Mouse (Mus musculus) hindbrain, embryonic 14.5 days (tissue): ENCODE measurements around the gene Elovl6. TPM values are rescaled to one million over a fixed set of nuclear protein-coding genes. Genes with fewer than 3 reads are reported as not detected.

Experiments used
- ATAC-seq: fragments of 200-750 bp; cut with Nextera tagmentation; 2 replicates; pipeline ENCODE4 v1.8.0; 2017; ENCODE audit warnings: moderate number of reproducible peaks, mild to moderate bottlenecking, moderate TSS enrichment, moderate library complexity; ENCODE audit not compliant: low FRiP score
- DNase-seq: peaks from one replicate; pipeline ENCODE4 v3.0.0-alpha.2; 2015; ENCODE audit warnings: low spot score
- H3K27ac ChIP-seq: fragments of 300-500 bp; sonication (generic); 2 replicates; pipeline ENCODE4 v1.5.1; 2014; ENCODE audit warnings: mild to moderate bottlenecking, moderate library complexity
- H3K27me3 ChIP-seq: fragments of 300-500 bp; sonication (generic); 2 replicates; pipeline ENCODE4 v1.6.1; 2014; ENCODE audit warnings: mild to moderate bottlenecking, low read length, mixed read lengths; ENCODE audit not compliant: control insufficient read depth, insufficient read depth
- H3K36me3 ChIP-seq: fragments of 300-500 bp; sonication (generic); replicated peaks from 2 replicates; pipeline ENCODE4 v1.6.1; 2014; ENCODE audit not compliant: control insufficient read depth, insufficient read depth
- H3K4me1 ChIP-seq: fragments of 300-500 bp; sonication (generic); replicated peaks from 2 replicates; pipeline ENCODE4 v1.6.1; 2014; ENCODE audit warnings: antibody characterized with exemption, low read length, mixed read lengths; ENCODE audit not compliant: control insufficient read depth, insufficient read depth
- H3K4me2 ChIP-seq: fragments of 300-500 bp; sonication (generic); replicated peaks from 2 replicates; pipeline ENCODE4 v1.6.1; 2014; ENCODE audit warnings: mild to moderate bottlenecking, moderate library complexity
- H3K4me3 ChIP-seq: fragments of 300-500 bp; sonication (generic); replicated peaks from 2 replicates; pipeline ENCODE4 v1.5.1; 2014; ENCODE audit warnings: mild to moderate bottlenecking, low read length
- H3K9ac ChIP-seq: fragments of 300-500 bp; sonication (generic); 2 replicates; pipeline ENCODE4 v1.6.1; 2014
- H3K9me3 ChIP-seq: fragments of 300-500 bp; sonication (generic); 2 replicates; pipeline ENCODE4 v1.6.1; 2016; ENCODE audit warnings: low read length; ENCODE audit not compliant: control insufficient read depth
- WGBS: fragments of 180-500 bp; shearing (Covaris S2); extraction: QIAGEN DNeasy Blood & Tissue Kit; methylation state at CpG from one replicate; pipeline ENCODE4 v1.1.7; 2014; 5-methylcytosine and 5-hydroxymethylcytosine counted together
- polyA plus RNA-seq: library from polyadenylated mRNA; unstranded; fragments of >200 nt; fragmentation: Nextera tagmentation; extraction: Ambion mirVana; gene quantifications from 2 replicates; pipeline ENCODE4 v1.2.1, GENCODE M21; 2014

Gene Elovl6
- polyA plus RNA-seq, 1 experiment from 2014 or later, result 27.5 TPM

DNA sequence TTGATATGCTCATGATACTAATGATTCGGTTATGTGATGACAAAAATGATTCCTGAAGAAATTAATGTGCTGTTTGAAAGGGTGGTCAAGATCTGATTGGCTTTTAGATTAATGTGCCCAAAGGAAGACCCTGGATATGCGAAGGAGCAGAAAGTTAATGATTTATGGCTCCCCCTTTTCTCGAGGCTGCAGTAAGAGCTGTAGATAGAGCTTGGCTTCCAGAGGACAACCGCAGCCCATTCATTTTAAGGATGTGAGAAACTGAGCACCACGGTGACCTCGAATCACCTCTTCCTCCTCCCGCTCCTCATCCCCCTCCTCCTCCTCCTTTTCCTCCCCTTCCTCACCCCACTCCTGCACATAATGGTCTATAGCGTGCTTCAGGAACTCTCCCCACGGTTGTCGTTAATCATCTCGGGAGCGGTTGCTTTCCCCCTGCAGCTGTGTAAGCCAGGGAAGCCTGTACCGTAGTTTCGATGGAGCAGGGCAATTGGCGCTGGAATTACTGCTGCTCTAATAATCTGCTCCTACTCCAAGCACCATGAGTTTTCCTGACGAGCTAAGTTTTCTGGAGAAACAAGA lies 87.1 kb downstream of the Elovl6 start:
- H3K27me3 ChIP-seq, result no peaks in the 10 kb centered on the region
- H3K4me1 ChIP-seq, result 0 out of 2 replicates have a peak, but pooled peaks cover under 1% of the 10 kb centered on the region
- H3K9ac ChIP-seq, result no peak overlapping the region
- no peaks in the 10 kb centered on the region for H3K9me3 ChIP-seq
- DNase-seq (no peak), ATAC-seq (no peak)
- H3K27ac ChIP-seq, result no peak overlapping the region
- H3K4me2 ChIP-seq, result no peak overlapping the region
- H3K36me3 ChIP-seq, result no peaks in the 10 kb centered on the region
- 63% methylated on average over 16 of the region's 16 CpGs for WGBS
- H3K4me3 ChIP-seq, result no peak overlapping the region

DNA sequence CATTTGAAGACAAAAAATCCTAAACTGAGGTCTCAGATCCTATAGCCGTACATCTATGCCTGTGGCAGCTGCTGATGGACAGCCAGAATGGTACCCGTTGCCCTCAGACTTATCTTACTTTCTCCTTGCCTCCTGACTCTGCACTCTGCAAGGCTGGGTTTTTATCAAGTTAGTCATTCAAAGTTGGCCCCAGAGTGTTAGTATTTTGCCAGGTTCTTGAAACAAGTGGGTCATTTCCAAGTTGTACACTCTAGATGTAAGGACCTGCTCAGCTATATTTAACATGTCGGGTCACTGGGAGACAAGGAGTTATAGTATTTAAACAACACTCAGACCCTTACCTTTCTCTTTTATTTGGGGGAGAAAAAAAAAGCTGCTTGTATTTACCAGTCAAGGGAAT lies 88.6 kb downstream of the Elovl6 start:
- no peaks in the 10 kb centered on the region for H3K27me3 ChIP-seq
- H3K9ac ChIP-seq, result no peak overlapping the region
- no peaks in the 10 kb centered on the region for H3K9me3 ChIP-seq
- no peak for ATAC-seq
- no peak for DNase-seq
- no peak overlapping the region for H3K4me3 ChIP-seq
- WGBS, result 91% methylated on average over 3 of the region's 3 CpGs
- H3K4me1 ChIP-seq, result no peaks in the 10 kb centered on the region
- H3K27ac ChIP-seq, result no peak overlapping the region
- H3K4me2 ChIP-seq, result no peak overlapping the region
- H3K36me3 ChIP-seq, result no peaks in the 10 kb centered on the region

DNA sequence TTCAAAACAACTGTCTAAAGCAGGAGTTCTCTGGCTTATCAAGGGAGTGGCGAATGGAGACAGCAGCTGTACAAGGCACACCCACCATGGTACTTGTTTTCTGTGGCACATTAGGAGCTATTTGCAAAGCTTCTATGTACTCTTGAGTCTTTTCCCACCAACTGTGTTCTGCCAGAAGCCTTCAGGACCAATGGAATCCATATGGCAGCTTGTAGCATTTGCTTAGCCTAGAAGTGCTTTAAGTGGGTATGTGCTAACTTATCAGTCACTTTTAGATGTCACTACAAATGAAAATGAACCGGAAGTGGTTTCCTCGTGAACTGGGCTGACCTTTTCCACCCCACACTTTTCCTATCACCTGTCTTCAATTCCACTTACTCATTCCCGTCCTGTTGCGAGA lies 89.1 kb downstream of the Elovl6 start:
- Histone ChIP-seq H3K27me3 (no peaks in the 10 kb centered on the region), H3K36me3 (no peaks in the 10 kb centered on the region), H3K4me2 (no peak overlapping the region), H3K4me3 (no peak overlapping the region), H3K9me3 (no peaks in the 10 kb centered on the region), H3K9ac (no peak overlapping the region), H3K4me1 (no peaks in the 10 kb centered on the region), H3K27ac (no peak overlapping the region)
- DNase-seq, result no peak
- no peak for ATAC-seq
- WGBS, result 89% methylated on average over 5 of the region's 5 CpGs

DNA sequence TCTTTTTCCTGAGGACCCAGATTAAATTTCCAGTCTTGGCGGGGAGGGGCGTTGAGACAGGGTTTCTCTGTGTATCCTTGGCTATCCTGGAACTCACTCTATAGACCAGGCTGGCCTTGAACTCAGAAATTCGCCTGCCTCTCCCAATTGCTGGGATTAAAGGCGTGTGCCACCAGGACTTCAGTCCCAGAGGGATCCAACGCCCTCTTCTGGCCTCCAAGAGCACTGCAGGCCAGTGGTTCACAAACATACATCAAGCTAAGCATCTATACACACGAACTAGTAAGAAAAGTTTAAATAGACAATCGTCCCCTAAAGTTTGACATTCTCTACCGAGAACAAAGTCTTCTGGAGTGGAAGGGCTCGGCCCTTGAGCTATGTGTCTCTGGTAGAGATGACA lies 90.0 kb downstream of the Elovl6 start:
- Histone ChIP-seq H3K9me3 (no peaks in the 10 kb centered on the region), H3K4me2 (no peak overlapping the region), H3K4me3 (no peak overlapping the region), H3K36me3 (no peaks in the 10 kb centered on the region), H3K9ac (no peak overlapping the region), H3K27me3 (no peaks in the 10 kb centered on the region), H3K4me1 (no peaks in the 10 kb centered on the region), H3K27ac (no peak overlapping the region)
- 78% methylated on average over 9 of the region's 9 CpGs for WGBS
- ATAC-seq, result no peak
- DNase-seq, result no peak

- no peak for DNase-seq
- no peak overlapping the region for H3K4me2 ChIP-seq
- H3K9me3 ChIP-seq, result no peaks in the 10 kb centered on the region
- no peaks in the 10 kb centered on the region for H3K36me3 ChIP-seq
- H3K27ac ChIP-seq, result no peak overlapping the region
- no peak overlapping the region for H3K9ac ChIP-seq
- 96% methylated on average over 5 of the region's 5 CpGs for WGBS
- no peaks in the 10 kb centered on the region for H3K27me3 ChIP-seq
- H3K4me1 ChIP-seq, result no peaks in the 10 kb centered on the region
- ATAC-seq, result no peak
- H3K4me3 ChIP-seq, result no peak overlapping the region
These were observed 90.5 kb downstream of the Elovl6 start for GRCm38 (mm10) chr3:129622705-129623104.

GRCm38 (mm10) chr3:129624193-129624805 lies 92.1 kb downstream of the Elovl6 start:
- DNase-seq (no peak), ATAC-seq (peak; percentile 65; the same call in 1 of the 2 replicates)
- H3K4me2 ChIP-seq, result no peak overlapping the region
- H3K4me1 ChIP-seq, result no peaks in the 10 kb centered on the region
- H3K36me3 ChIP-seq, result peaks cover 5% of the 10 kb centered on the region
- H3K27me3 ChIP-seq, result no peaks in the 10 kb centered on the region
- no peaks in the 10 kb centered on the region for H3K9me3 ChIP-seq
- H3K9ac ChIP-seq, result no peak overlapping the region
- H3K4me3 ChIP-seq, result no peak overlapping the region
- H3K27ac ChIP-seq, result no peak overlapping the region
- WGBS, result 88% methylated on average over 10 of the region's 10 CpGs

DNA sequence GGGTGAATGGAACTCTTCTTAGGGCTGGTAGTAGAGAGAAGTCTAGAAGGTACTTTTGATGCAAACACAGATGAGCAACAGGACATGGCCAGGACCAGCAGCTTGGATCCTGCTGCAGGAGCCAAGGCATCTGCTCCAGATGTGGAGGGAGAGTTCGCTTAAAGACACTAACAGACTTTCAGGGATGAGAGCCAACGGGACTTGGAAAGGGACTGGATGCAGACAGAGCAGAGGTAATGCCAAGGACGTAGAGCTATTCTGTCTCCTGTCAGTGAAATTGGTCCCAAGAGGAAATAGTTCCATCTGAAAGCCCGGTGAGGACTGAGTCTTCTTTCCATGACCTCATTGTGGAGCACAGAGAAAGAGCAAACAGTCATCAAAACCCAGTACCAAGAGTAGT lies 95.1 kb downstream of the Elovl6 start:
- WGBS, result 82% methylated on average over 4 of the region's 4 CpGs
- ATAC-seq, result no peak

DNA sequence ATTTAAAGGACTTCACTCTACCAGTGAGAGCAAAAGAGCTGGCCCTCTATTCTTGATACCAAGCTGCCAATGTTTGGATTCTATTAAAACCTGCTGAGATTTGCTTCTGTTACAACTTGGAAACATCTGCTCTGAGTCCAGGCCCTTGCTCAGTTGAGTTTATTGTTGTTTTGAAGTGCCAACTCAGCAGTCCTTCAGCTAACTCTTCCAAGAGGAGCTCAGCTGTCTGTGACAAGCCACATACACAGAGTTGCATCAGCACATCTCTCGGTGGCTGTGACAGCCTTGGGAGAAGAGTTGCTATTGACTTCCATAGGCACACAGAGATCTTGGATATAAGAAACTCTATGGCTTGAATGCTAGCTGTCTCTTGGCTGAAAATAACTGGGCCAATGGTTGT lies 98.9 kb downstream of the Elovl6 start:
- Histone ChIP-seq H3K9ac (no peak overlapping the region), H3K4me3 (no peak overlapping the region), H3K4me2 (no peak overlapping the region), H3K4me1 (no peaks in the 10 kb centered on the region), H3K27ac (no peak overlapping the region), H3K9me3 (no peaks in the 10 kb centered on the region), H3K36me3 (peaks cover 21% of the 10 kb centered on the region), H3K27me3 (no peaks in the 10 kb centered on the region)
- 85% methylated on average over 1 of the region's 1 CpGs for WGBS
- DNase-seq (no peak), ATAC-seq (no peak)

More for the DNA sequence above, 95.1 kb downstream of the Elovl6 start:
- Histone ChIP-seq H3K27me3 (no peaks in the 10 kb centered on the region), H3K4me1 (no peaks in the 10 kb centered on the region), H3K36me3 (peaks cover 5% of the 10 kb centered on the region), H3K4me3 (no peak overlapping the region), H3K9me3 (no peaks in the 10 kb centered on the region), H3K27ac (no peak overlapping the region), H3K9ac (no peak overlapping the region), H3K4me2 (no peak overlapping the region)
- no peak for DNase-seq

DNA sequence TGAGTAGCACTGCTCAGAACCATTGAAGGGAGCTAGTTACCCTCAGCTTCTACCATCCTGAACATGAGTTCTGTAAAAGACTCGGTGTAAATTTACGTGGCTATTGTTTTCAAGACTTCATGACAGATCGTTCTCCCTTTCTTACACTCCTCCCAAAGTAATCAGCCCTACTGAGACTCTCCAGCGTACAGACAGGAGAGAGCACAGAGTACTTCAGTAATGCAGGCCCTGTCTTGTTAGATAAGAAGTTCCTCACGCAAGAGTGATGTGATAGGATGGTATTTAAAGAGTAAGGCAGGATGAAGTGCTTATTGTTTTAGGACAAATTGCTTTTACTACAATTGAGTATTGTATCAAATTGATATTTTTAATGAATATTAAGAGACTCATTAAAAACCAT lies 99.7 kb downstream of the Elovl6 start:
- no peak for DNase-seq
- Histone ChIP-seq H3K27ac (no peak overlapping the region), H3K4me3 (no peak overlapping the region), H3K4me1 (no peaks in the 10 kb centered on the region), H3K4me2 (no peak overlapping the region), H3K9me3 (no peaks in the 10 kb centered on the region), H3K9ac (no peak overlapping the region), H3K27me3 (no peaks in the 10 kb centered on the region), H3K36me3 (peaks cover 21% of the 10 kb centered on the region)
- WGBS, result 92% methylated on average over 5 of the region's 5 CpGs
- ATAC-seq, result no peak

DNA sequence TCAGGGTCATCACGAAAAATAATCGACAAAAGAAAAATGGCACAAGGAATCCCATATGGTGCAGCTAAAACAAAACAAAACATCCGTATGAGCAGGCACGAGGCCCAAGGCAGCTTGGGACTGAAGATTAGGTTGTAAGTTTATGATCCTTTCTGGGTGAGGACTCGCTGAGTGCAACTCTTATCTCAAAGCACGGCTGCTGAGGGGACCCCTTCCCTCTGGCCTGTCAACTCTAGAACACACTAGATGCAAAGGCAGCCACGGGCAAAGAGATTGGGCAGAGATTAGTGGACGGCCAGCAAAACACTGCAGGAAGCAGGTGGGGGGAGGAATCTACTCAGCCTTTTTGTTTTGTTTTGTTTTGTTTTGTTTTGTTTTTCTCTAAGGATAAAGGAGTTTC lies 101.4 kb downstream of the Elovl6 start:
- Histone ChIP-seq H3K27ac (no peak overlapping the region), H3K27me3 (no peaks in the 10 kb centered on the region), H3K9ac (no peak overlapping the region), H3K9me3 (no peaks in the 10 kb centered on the region), H3K36me3 (peaks cover 19% of the 10 kb centered on the region), H3K4me3 (no peak overlapping the region), H3K4me1 (no peaks in the 10 kb centered on the region), H3K4me2 (no peak overlapping the region)
- 80% methylated on average over 8 of the region's 8 CpGs for WGBS
- ATAC-seq (no peak), DNase-seq (no peak)
